Mouse (Mus musculus): ENCODE results near the gene Gm34653.

DNA sequence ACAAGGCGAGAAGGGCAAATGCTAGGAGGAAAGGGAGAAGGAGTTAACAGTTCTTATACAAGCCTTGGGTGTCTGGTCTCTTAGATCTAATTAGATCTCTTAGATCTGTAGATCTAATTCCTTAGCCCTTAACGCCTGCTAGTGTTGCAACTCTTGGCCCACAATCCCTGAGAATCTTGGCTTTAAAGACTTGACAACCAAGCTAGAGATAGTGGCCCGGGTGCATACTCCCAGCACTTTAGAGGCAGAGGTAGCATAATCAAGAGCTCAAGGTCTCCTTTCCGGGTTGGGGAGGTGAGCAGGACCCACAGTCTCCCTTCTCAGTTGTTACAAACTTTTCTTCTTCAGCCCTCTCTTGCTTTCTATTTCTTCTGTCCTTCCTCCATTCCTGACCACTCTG lies 5.2 kb upstream of the Gm34653 start:
- TF ChIP-seq CTCF (IDR thresholded peaks at IDR 0.05; ENCODE audit: control insufficient read depth, insufficient read depth, low read length): no peak
- no peak for TF ChIP-seq POLR2A (IDR thresholded peaks at IDR 0.05; ENCODE audit: borderline replicate concordance, control insufficient read depth, low read depth, low read length)
